Mouse (Mus musculus) heart, embryonic 13.5 days (tissue): ENCODE data around the gene Med26. TPM values are rescaled to one million over a fixed set of nuclear protein-coding genes. Genes with fewer than 3 reads are reported as not detected.

Experiments used
- ATAC-seq: fragments of 200-750 bp; cut with Nextera tagmentation; 2 replicates; pipeline ENCODE4 v1.8.0; 2017; ENCODE audit warnings: moderate TSS enrichment; ENCODE audit not compliant: insufficient number of reproducible peaks, low FRiP score, low TSS enrichment; ENCODE audit errors: extremely low read depth
- H3K27ac ChIP-seq: fragments of 300-500 bp; sonication (generic); replicated peaks from 2 replicates; pipeline ENCODE4 v1.5.1; 2015; ENCODE audit warnings: moderate library complexity, mild to moderate bottlenecking, inconsistent platforms
- H3K27me3 ChIP-seq: fragments of 300-500 bp; sonication (generic); replicated peaks from 2 replicates; pipeline ENCODE4 v1.6.1; 2015; ENCODE audit warnings: mild to moderate bottlenecking, inconsistent platforms
- H3K36me3 ChIP-seq: fragments of 300-500 bp; sonication (generic); 2 replicates; pipeline ENCODE4 v1.6.1; 2015; ENCODE audit warnings: mild to moderate bottlenecking, inconsistent platforms
- H3K4me1 ChIP-seq: fragments of 300-500 bp; sonication (generic); 2 replicates; pipeline ENCODE4 v1.6.1; 2015; ENCODE audit warnings: inconsistent platforms
- H3K4me2 ChIP-seq: fragments of 300-500 bp; sonication (generic); 2 replicates; pipeline ENCODE4 v1.6.1; 2015; ENCODE audit warnings: inconsistent platforms, mild to moderate bottlenecking, moderate library complexity
- H3K4me3 ChIP-seq: fragments of 300-500 bp; sonication (generic); 2 replicates; pipeline ENCODE4 v1.5.1; 2015; ENCODE audit warnings: moderate library complexity, mild to moderate bottlenecking, inconsistent platforms
- H3K9ac ChIP-seq: fragments of 300-500 bp; sonication (generic); 2 replicates; pipeline ENCODE4 v1.6.1; 2015; ENCODE audit warnings: inconsistent platforms, mild to moderate bottlenecking, moderate library complexity
- H3K9me3 ChIP-seq: fragments of 300-500 bp; sonication (generic); 2 replicates; pipeline ENCODE4 v1.6.1; 2016; ENCODE audit warnings: inconsistent platforms
- WGBS: fragments of 180-500 bp; shearing (Covaris S2); methylation state at CpG from one replicate; pipeline ENCODE4 v1.1.7; 2015; ENCODE audit warnings: mixed read lengths; 5-methylcytosine and 5-hydroxymethylcytosine counted together
- polyA plus RNA-seq: library from polyadenylated mRNA; unstranded; fragments of >200 nt; fragmentation: Nextera tagmentation; extraction: Ambion mirVana; gene quantifications from 2 replicates; pipeline ENCODE4 v1.2.1, GENCODE M21; 2015

Med26 gene
- polyA plus RNA-seq, 1 experiment from 2014 or later = 9.1 TPM

DNA sequence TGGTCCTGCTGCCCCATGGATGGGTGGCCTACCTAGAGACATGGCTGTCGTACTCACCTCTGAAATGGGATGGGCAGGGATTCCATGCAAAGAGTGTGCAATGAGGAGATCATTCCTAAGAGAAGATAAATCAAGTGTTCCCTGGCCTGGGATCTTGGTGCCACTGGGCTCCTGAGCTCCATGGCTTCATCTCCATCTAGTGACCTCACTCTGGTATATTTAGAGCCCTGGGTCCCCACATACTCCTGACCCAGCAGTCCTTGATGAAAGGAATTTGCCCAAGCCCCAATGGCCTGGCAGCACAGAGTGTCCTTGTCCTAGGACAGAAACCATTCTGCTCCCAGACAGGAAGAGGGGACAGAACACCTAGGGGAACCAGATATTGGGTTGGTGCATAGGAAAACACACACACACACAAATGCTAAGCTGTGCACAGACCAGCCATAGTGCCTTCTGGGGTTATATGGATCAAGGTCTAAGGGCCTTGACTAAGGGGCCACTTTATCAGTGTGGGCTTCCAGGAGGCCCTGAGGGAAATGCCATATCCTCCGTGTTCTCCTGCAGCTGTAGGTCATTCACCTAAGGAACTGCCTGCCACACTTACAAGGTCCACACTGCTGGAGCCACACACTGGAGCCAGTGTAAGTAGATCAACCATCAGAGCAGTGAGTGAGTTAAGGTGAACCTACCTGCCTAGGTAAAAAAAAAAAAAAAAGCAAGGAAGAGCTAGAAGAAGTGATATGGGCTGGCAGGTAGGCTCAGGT, 48.4 kb downstream of the Med26 start:
- Histone ChIP-seq H3K9me3 (no peaks in the 10 kb centered on the region), H3K36me3 (peaks cover 33% of the 10 kb centered on the region), H3K4me3 (no peak overlapping the region), H3K27me3 (no peaks in the 10 kb centered on the region), H3K4me2 (0 out of 2 replicates have a peak overlapping the region, but pooled peaks have one; percentile 9), H3K9ac (peak overlapping the region; percentile 11; the same call in 1 of the 2 replicates), H3K27ac (peak overlapping the region; percentile 80), H3K4me1 (peaks cover 53% of the 10 kb centered on the region)
- 68% methylated on average over 2 of the region's 2 CpGs for WGBS
- 0 out of 2 replicates have a peak, but pooled peaks have one; percentile 6 for ATAC-seq

GRCm38 (mm10) chr8:72498527-72498926, 49.5 kb downstream of the Med26 start:
- 82% methylated on average over 4 of the region's 4 CpGs for WGBS
- peaks cover 49% of the 10 kb centered on the region for H3K4me1 ChIP-seq
- H3K9ac ChIP-seq = 0 out of 2 replicates have a peak overlapping the region, but pooled peaks have one; percentile 7
- ATAC-seq = no peak
- H3K36me3 ChIP-seq = peaks cover 36% of the 10 kb centered on the region
- no peak overlapping the region for H3K4me3 ChIP-seq
- no peak overlapping the region for H3K4me2 ChIP-seq
- no peaks in the 10 kb centered on the region for H3K9me3 ChIP-seq
- H3K27ac ChIP-seq = peak overlapping the region; percentile 80; the same call in 1 of the 2 replicates
- no peaks in the 10 kb centered on the region for H3K27me3 ChIP-seq

DNA sequence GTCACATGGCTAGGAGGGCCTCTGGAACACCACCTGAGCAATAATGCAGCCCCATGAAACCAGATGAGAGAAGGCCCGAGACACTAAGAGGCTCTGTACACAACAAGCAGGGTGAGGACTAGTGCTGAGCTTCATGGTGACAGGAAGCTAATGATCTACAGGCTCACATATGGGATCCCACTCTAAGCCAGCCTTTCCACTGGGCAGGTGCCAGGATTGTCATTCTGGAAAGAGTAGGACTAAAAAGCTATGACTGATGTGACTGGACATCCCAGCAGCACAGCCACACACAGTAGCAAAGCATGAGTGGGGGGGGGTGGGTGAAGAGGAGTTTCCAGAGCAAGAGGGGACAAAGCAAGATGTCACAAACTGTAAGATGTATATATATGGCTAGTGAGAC, 50.2 kb downstream of the Med26 start:
- Histone ChIP-seq H3K4me1 (peaks cover 47% of the 10 kb centered on the region), H3K4me2 (no peak overlapping the region), H3K4me3 (no peak overlapping the region), H3K27ac (no peak overlapping the region), H3K9ac (no peak overlapping the region), H3K36me3 (peaks cover 36% of the 10 kb centered on the region), H3K27me3 (no peaks in the 10 kb centered on the region), H3K9me3 (no peaks in the 10 kb centered on the region)
- WGBS = 71% methylated on average over 1 of the region's 1 CpGs
- ATAC-seq = no peak

DNA sequence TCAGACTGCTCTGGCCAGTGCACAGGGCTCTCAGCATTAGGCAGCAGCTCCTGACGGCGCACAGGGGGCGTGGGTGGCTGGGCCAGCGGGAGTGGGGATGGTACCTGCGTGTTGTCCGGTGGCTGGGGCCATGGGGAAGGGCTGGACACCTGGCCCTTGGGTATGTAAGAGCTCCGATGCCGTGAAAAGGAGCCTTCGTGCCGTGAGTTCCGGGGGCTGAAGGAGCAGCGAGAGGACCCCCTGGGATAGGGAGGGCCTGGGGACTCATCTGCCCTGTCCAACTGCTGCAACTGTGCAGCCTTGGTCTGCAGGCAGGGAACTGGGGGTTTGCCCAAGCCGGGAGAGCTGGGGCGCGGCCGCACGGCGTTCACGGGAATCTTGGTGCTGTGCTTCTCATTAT, 51.9 kb downstream of the Med26 start:
- H3K4me1 ChIP-seq = peaks cover 46% of the 10 kb centered on the region
- no peak for ATAC-seq
- WGBS = 88% methylated on average over 19 of the region's 19 CpGs

DNA sequence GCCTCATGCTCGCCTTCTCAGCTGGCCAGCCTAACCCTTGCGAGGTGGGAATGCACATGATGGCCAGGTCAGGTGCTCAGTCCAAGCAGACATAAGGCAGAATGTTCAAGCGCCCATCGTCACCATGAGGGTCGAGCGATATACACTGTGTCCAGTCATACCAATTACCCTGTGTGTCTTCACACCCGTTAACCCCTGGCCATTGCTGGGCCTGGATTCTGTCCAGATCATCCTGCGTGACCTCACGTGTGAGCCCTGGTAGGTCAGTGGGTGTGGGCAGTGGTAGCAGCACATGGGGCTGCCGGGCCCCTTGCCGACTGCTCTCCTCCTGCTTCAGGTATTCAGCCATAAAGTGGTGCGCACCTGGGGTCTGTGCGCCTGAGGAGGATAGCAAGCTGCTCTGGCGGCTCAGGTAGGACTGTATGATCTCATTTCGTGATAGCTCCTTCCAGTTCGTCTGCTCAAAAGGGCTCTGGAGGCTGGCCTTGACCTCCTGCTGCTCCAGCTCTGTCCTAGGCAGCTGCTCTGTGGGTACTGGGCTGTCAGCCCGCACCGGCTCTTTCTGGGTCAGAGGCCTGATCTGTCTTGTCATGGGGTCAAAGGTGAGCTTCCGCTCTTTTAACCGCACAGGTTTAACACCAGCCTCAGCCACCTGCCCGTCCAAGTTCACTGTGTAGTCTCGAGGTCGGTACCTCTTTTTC, 52.5 kb downstream of the Med26 start:
- peaks cover 32% of the 10 kb centered on the region for H3K36me3 ChIP-seq
- H3K27me3 ChIP-seq = no peaks in the 10 kb centered on the region
- no peak for ATAC-seq
- H3K4me2 ChIP-seq = no peak overlapping the region
- H3K9me3 ChIP-seq = no peaks in the 10 kb centered on the region
- WGBS = 86% methylated on average over 23 of the region's 23 CpGs
- no peak overlapping the region for H3K4me3 ChIP-seq
- no peak overlapping the region for H3K27ac ChIP-seq
- peaks cover 47% of the 10 kb centered on the region for H3K4me1 ChIP-seq
- H3K9ac ChIP-seq = no peak overlapping the region

More for the DNA sequence above, 51.9 kb downstream of the Med26 start:
- H3K36me3 ChIP-seq = peaks cover 32% of the 10 kb centered on the region
- no peak overlapping the region for H3K4me2 ChIP-seq
- no peak overlapping the region for H3K27ac ChIP-seq
- no peak overlapping the region for H3K9ac ChIP-seq
- H3K9me3 ChIP-seq = no peaks in the 10 kb centered on the region
- H3K4me3 ChIP-seq = no peak overlapping the region
- H3K27me3 ChIP-seq = no peaks in the 10 kb centered on the region

GRCm38 (mm10) chr8:72493381-72493780, 54.7 kb downstream of the Med26 start:
- Histone ChIP-seq H3K9me3 (no peaks in the 10 kb centered on the region), H3K27ac (peak overlapping the region; percentile 68), H3K4me2 (peak overlapping the region; percentile 91), H3K36me3 (peaks cover 44% of the 10 kb centered on the region), H3K9ac (peak overlapping the region; percentile 85), H3K4me1 (peaks cover 30% of the 10 kb centered on the region), H3K27me3 (no peaks in the 10 kb centered on the region), H3K4me3 (peak overlapping the region; percentile 97)
- WGBS = 10% methylated on average over 8 of the region's 8 CpGs
- ATAC-seq = no peak

DNA sequence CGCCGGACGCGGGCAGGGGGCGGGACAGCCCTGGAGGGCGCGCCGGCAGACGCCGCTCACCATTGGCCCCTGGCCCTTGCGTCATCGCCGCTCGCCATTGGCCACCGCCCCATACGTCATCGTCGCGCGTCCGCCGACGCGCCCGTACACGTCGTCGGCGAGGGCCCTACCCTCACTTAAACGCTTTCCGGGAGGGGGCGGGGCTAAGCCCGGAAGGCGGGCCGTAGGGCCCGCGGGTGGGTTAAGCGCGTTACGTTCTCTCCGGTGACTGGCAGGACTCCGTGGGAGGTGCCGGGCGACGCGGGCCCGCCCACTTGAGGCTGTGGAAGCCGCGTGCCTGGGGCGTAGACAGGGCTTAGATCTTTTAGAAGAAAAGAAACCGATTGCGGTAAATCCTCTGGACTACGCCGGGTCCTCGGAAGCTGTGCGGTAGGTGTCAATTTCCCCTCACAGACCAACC, 55.4 kb downstream of the Med26 start:
- peak; percentile 97 for ATAC-seq
- peaks cover 28% of the 10 kb centered on the region for H3K4me1 ChIP-seq
- peak overlapping the region; percentile 79 for H3K27ac ChIP-seq
- WGBS = under 1% methylated on average over 44 of the region's 56 CpGs
- H3K9me3 ChIP-seq = no peaks in the 10 kb centered on the region
- H3K36me3 ChIP-seq = peaks cover 50% of the 10 kb centered on the region
- H3K4me3 ChIP-seq = peak overlapping the region; percentile 97
- H3K27me3 ChIP-seq = no peaks in the 10 kb centered on the region
- H3K4me2 ChIP-seq = peak overlapping the region; percentile 97
- H3K9ac ChIP-seq = peak overlapping the region; percentile 94

GRCm38 (mm10) chr8:72491680-72492621, 56.1 kb downstream of the Med26 start, which contains the start of gene Slc35e1:
Gene Slc35e1, minus strand, starts transcription at chr8:72492614.
- Histone ChIP-seq H3K27me3 (no peaks in the 10 kb centered on the region), H3K9me3 (no peaks in the 10 kb centered on the region), H3K4me2 (peak within 1 kb of the TSS; percentile 97), H3K27ac (peak within 1 kb of the TSS; percentile 79), H3K36me3 (peaks cover 55% of the 10 kb centered on the region), H3K9ac (peak within 1 kb of the TSS; percentile 94), H3K4me1 (peaks cover 28% of the 10 kb centered on the region), H3K4me3 (peak within 1 kb of the TSS; percentile 97)
- WGBS = under 1% methylated on average over 72 of the region's 98 CpGs
- peak; percentile 39; the same call in 1 of the 2 replicates for ATAC-seq

- 81% methylated on average over 2 of the region's 2 CpGs for WGBS
- Histone ChIP-seq H3K27me3 (no peaks in the 10 kb centered on the region), H3K4me3 (peak overlapping the region; percentile 97), H3K36me3 (peaks cover 55% of the 10 kb centered on the region), H3K4me1 (peaks cover 31% of the 10 kb centered on the region), H3K9ac (peak overlapping the region; percentile 94; the same call in 1 of the 2 replicates), H3K4me2 (peak overlapping the region; percentile 97), H3K9me3 (no peaks in the 10 kb centered on the region), H3K27ac (no peak overlapping the region)
- ATAC-seq = no peak
Measured at GRCm38 (mm10) chr8:72491017-72491416, 57.1 kb downstream of the Med26 start.

DNA sequence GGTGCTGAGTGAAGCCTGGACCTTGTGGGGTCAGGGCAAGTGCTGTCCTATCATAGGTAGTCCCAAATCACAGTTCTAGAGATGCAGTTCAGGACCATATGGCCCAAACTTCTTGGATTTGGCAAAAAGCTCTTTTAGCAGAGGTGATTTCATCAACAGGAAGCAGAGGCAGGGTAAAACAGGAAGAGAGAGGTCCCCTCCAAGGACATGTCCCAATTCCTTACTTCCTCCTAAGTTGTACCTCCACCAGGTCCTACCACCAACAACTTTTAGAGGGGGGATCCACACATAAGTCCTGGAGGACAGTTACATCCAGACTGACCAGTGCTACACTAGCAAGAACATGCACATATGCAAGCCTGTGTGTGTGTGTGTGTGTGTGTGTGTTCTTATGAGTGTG, 61.1 kb downstream of the Med26 start:
- no peaks in the 10 kb centered on the region for H3K27me3 ChIP-seq
- no peak overlapping the region for H3K27ac ChIP-seq
- ATAC-seq = no peak
- H3K9ac ChIP-seq = peak overlapping the region; percentile 28; the same call in 1 of the 2 replicates
- no peak overlapping the region for H3K4me2 ChIP-seq
- H3K9me3 ChIP-seq = no peaks in the 10 kb centered on the region
- peaks cover 24% of the 10 kb centered on the region for H3K4me1 ChIP-seq
- H3K36me3 ChIP-seq = peaks cover 74% of the 10 kb centered on the region
- H3K4me3 ChIP-seq = no peak overlapping the region
